Comparison of ENCODE assay signal across 23 mouse cellular contexts in genomic region chr2:38992004-38992403, GRCm38 (mm10). TPM values are rescaled to one million over a fixed set of nuclear protein-coding genes. Genes with fewer than 3 reads are reported as not detected.
DNase-seq lines count a peak whose midpoint lies in the region; ATAC-seq and TF ChIP-seq lines count a peak whose summit lies in the region.
"Had no signal": no experiment of that assay in that cellular context is flagged by ENCODE, and none has a peak within 500 bp of the region (broad histone marks: within the 10 kb centered on the region; RNA-seq: fewer than 3 reads in every experiment).

No protein-coding gene starts in this region.

- no peaks in the 10 kb centered on the region; the same call in 1 of the 2 replicates for H3K27me3 ChIP-seq in liver, embryonic 12.5 days (replicated peaks)
- H3K27me3 ChIP-seq in liver, postnatal 0 days (ENCODE audit: insufficient read depth, low read length), result no peaks in the 10 kb centered on the region
- H3K27me3 ChIP-seq in MEL (ENCODE audit: control insufficient read depth in 1 of 2, insufficient read depth in 2 of 2, low read length in 2 of 2), result no peaks in the 10 kb centered on the region
- H3K27me3 ChIP-seq in intestine, embryonic 16.5 days (replicated peaks; ENCODE audit: control insufficient read depth, insufficient read depth, low read length), result no peaks in the 10 kb centered on the region
- no peaks in the 10 kb centered on the region for H3K27me3 ChIP-seq in stomach, embryonic 15.5 days (replicated peaks)
- H3K27me3 ChIP-seq in heart, embryonic 11.5 days (ENCODE audit: control insufficient read depth, insufficient read depth, low read length), result no peaks in the 10 kb centered on the region
- H3K27me3 ChIP-seq in neural tube, embryonic 15.5 days (replicated peaks), result no peaks in the 10 kb centered on the region; the same call in 1 of the 2 replicates
- H3K27me3 ChIP-seq: embryonic facial prominence, embryonic 13.5 days; forebrain, embryonic 15.5 days; hindbrain, embryonic 12.5 days; hindbrain, embryonic 15.5 days had no signal

- no peaks in the 10 kb centered on the region for H3K79me2 ChIP-seq in MEL (ENCODE audit: control insufficient read depth, insufficient read depth, low read length, poor library complexity)

- H3K9me3 ChIP-seq in liver, embryonic 12.5 days (replicated peaks), result no peaks in the 10 kb centered on the region
- no peaks in the 10 kb centered on the region for H3K9me3 ChIP-seq in liver, postnatal 0 days (ENCODE audit: low read length)
- no peaks in the 10 kb centered on the region for H3K9me3 ChIP-seq in MEL (replicated peaks; ENCODE audit: insufficient read depth, low read length)
- no peaks in the 10 kb centered on the region for H3K9me3 ChIP-seq in intestine, embryonic 16.5 days (ENCODE audit: control insufficient read depth, low read length)
- H3K9me3 ChIP-seq in stomach, embryonic 15.5 days, result no peaks in the 10 kb centered on the region
- no peaks in the 10 kb centered on the region for H3K9me3 ChIP-seq in heart, embryonic 11.5 days (replicated peaks; ENCODE audit: control insufficient read depth, low read length)
- H3K9me3 ChIP-seq in neural tube, embryonic 15.5 days (replicated peaks), result no peaks in the 10 kb centered on the region
- H3K9me3 ChIP-seq: embryonic facial prominence, embryonic 10.5 days; embryonic facial prominence, embryonic 13.5 days; forebrain, embryonic 12.5 days; forebrain, embryonic 15.5 days; heart, embryonic 10.5 days; hindbrain, embryonic 12.5 days; hindbrain, embryonic 15.5 days had no signal

- no peak overlapping the region for H3K9ac ChIP-seq in liver, embryonic 12.5 days
- H3K9ac ChIP-seq in liver, postnatal 0 days (replicated peaks), result no peak overlapping the region
- no peak overlapping the region for H3K9ac ChIP-seq in MEL (ENCODE audit: control insufficient read depth, low read depth, low read length, poor library complexity, severe bottlenecking)
- H3K9ac ChIP-seq in intestine, embryonic 16.5 days (ENCODE audit: low read depth, low read length), result 0 out of 2 replicates have a peak overlapping the region, but pooled peaks have one; percentile 10
- no peak overlapping the region for H3K9ac ChIP-seq in stomach, embryonic 15.5 days
- no peak overlapping the region for H3K9ac ChIP-seq in heart, embryonic 11.5 days (ENCODE audit: low read depth, low read length)
- H3K9ac ChIP-seq in neural tube, embryonic 15.5 days (replicated peaks), result no peak overlapping the region
- H3K9ac ChIP-seq: embryonic facial prominence, embryonic 13.5 days; forebrain, embryonic 12.5 days; forebrain, embryonic 15.5 days; hindbrain, embryonic 12.5 days; hindbrain, embryonic 15.5 days had no signal

- ATAC-seq in liver, embryonic 12.5 days, result 0 out of 2 replicates have a peak, but pooled peaks have one; percentile 7
- no peak for ATAC-seq in liver, postnatal 0 days
- peak; percentile 52 for ATAC-seq in intestine, embryonic 16.5 days
- ATAC-seq in stomach, embryonic 15.5 days (ENCODE audit: insufficient read depth, low FRiP score, low read depth), result peak; percentile 39; the same call in 1 of the 2 replicates
- ATAC-seq in heart, embryonic 11.5 days (replicated peaks; ENCODE audit: insufficient number of reproducible peaks, low FRiP score, low TSS enrichment), result no peak
- ATAC-seq in neural tube, embryonic 15.5 days (ENCODE audit: low FRiP score), result no peak
- ATAC-seq: forebrain, embryonic 15.5 days had no signal

- TF ChIP-seq EP300 in liver, postnatal 0 days (IDR thresholded peaks at IDR 0.05; ENCODE audit: low read depth), result no peak
- TF ChIP-seq EP300 in MEL (IDR thresholded peaks at IDR 0.05; ENCODE audit: low read depth in 1 of 2, low read length in 2 of 2), result no peak

- TF ChIP-seq POLR2A in MEL (IDR thresholded peaks at IDR 0.05; ENCODE audit: control insufficient read depth in 1 of 2, insufficient read depth in 1 of 2, low read depth in 1 of 2, low read length in 2 of 2, poor library complexity in 1 of 2), result no peak

- TF ChIP-seq RAD21 in MEL (IDR thresholded peaks at IDR 0.05; ENCODE audit: low read depth, low read length), result no peak

- H3K27ac ChIP-seq in liver, embryonic 12.5 days, result no peak overlapping the region
- no peak overlapping the region for H3K27ac ChIP-seq in liver, postnatal 0 days (ENCODE audit: low read depth)
- H3K27ac ChIP-seq in MEL (ENCODE audit: control insufficient read depth, low read depth, low read length), result no peak overlapping the region
- peak overlapping the region; percentile 38; the same call in 1 of the 2 replicates for H3K27ac ChIP-seq in intestine, embryonic 16.5 days (ENCODE audit: low read length)
- no peak overlapping the region for H3K27ac ChIP-seq in stomach, embryonic 15.5 days
- H3K27ac ChIP-seq in heart, embryonic 11.5 days (ENCODE audit: low read depth, low read length), result no peak overlapping the region
- H3K27ac ChIP-seq in neural tube, embryonic 15.5 days (replicated peaks), result no peak overlapping the region
- H3K27ac ChIP-seq: embryonic facial prominence, embryonic 10.5 days; embryonic facial prominence, embryonic 13.5 days; forebrain, embryonic 12.5 days; forebrain, embryonic 15.5 days; heart, adult 2 months; heart, embryonic 10.5 days; hindbrain, embryonic 12.5 days; hindbrain, embryonic 15.5 days had no signal

- H3K36me3 ChIP-seq in liver, embryonic 12.5 days, result no peaks in the 10 kb centered on the region
- H3K36me3 ChIP-seq in liver, postnatal 0 days (replicated peaks; ENCODE audit: insufficient read depth, low read length), result no peaks in the 10 kb centered on the region
- H3K36me3 ChIP-seq in MEL (ENCODE audit: control insufficient read depth in 1 of 2, insufficient read depth in 2 of 2, low read length in 2 of 2), result peaks cover 0 to 9% of the 10 kb centered on the region in 2 experiments; a peak in 2 of 4 replicates
- H3K36me3 ChIP-seq in intestine, embryonic 16.5 days (ENCODE audit: control insufficient read depth, insufficient read depth, low read length), result no peaks in the 10 kb centered on the region
- no peaks in the 10 kb centered on the region for H3K36me3 ChIP-seq in stomach, embryonic 15.5 days
- no peaks in the 10 kb centered on the region for H3K36me3 ChIP-seq in heart, embryonic 11.5 days (ENCODE audit: control insufficient read depth, insufficient read depth, low read length)
- H3K36me3 ChIP-seq in neural tube, embryonic 15.5 days, result no peaks in the 10 kb centered on the region
- H3K36me3 ChIP-seq: embryonic facial prominence, embryonic 10.5 days; embryonic facial prominence, embryonic 13.5 days; forebrain, embryonic 12.5 days; forebrain, embryonic 15.5 days; heart, embryonic 10.5 days; hindbrain, embryonic 12.5 days; hindbrain, embryonic 15.5 days had no signal

- H3K4me2 ChIP-seq in liver, embryonic 12.5 days, result no peak overlapping the region
- H3K4me2 ChIP-seq in liver, postnatal 0 days (ENCODE audit: low read depth, low read length), result no peak overlapping the region
- H3K4me2 ChIP-seq in intestine, embryonic 16.5 days (ENCODE audit: low read depth, low read length), result no peak overlapping the region
- no peak overlapping the region for H3K4me2 ChIP-seq in stomach, embryonic 15.5 days
- H3K4me2 ChIP-seq in heart, embryonic 11.5 days, result no peak overlapping the region
- H3K4me2 ChIP-seq in neural tube, embryonic 15.5 days, result no peak overlapping the region
- H3K4me2 ChIP-seq: embryonic facial prominence, embryonic 13.5 days; forebrain, embryonic 12.5 days; forebrain, embryonic 15.5 days; hindbrain, embryonic 12.5 days; hindbrain, embryonic 15.5 days had no signal

- H3K4me1 ChIP-seq in liver, embryonic 12.5 days, result peaks cover 50% of the 10 kb centered on the region
- H3K4me1 ChIP-seq in liver, postnatal 0 days (ENCODE audit: insufficient read depth), result peaks cover 2% of the 10 kb centered on the region; the same call in 1 of the 2 replicates
- peaks cover 3 to 19% of the 10 kb centered on the region in 2 experiments; a peak in 3 of 4 replicates for H3K4me1 ChIP-seq in MEL (ENCODE audit: control insufficient read depth in 1 of 2, insufficient read depth in 2 of 2, low read length in 2 of 2)
- H3K4me1 ChIP-seq in intestine, embryonic 16.5 days (ENCODE audit: control insufficient read depth, insufficient read depth, low read length), result peaks cover 17% of the 10 kb centered on the region
- peaks cover 11% of the 10 kb centered on the region; the same call in 1 of the 2 replicates for H3K4me1 ChIP-seq in stomach, embryonic 15.5 days
- H3K4me1 ChIP-seq in heart, embryonic 11.5 days (ENCODE audit: control insufficient read depth, insufficient read depth, low read length), result no peaks in the 10 kb centered on the region
- 0 out of 2 replicates have a peak, but pooled peaks cover 3% of the 10 kb centered on the region for H3K4me1 ChIP-seq in neural tube, embryonic 15.5 days
- H3K4me1 ChIP-seq: forebrain, embryonic 12.5 days; forebrain, embryonic 15.5 days; heart, embryonic 10.5 days; hindbrain, embryonic 15.5 days had no signal

- WGBS in liver, embryonic 12.5 days (ENCODE audit: insufficient replicate concordance), result 38% methylated on average over 4 of the region's 4 CpGs
- WGBS in liver, postnatal 0 days (ENCODE audit: insufficient replicate concordance), result 45% methylated on average over 4 of the region's 4 CpGs
- 51% methylated on average over 4 of the region's 4 CpGs for WGBS in intestine, embryonic 16.5 days
- WGBS in stomach, embryonic 15.5 days, result 57% methylated on average over 4 of the region's 4 CpGs
- WGBS in heart, embryonic 11.5 days (ENCODE audit: insufficient replicate concordance), result 51% methylated on average over 4 of the region's 4 CpGs
- whole genome bisulfite sequencing in neural tube, embryonic 15.5 days, result 84% methylated on average over 4 of the region's 4 CpGs

- DNase-seq in liver, postnatal 0 days, result no peak
- no peak for DNase-seq in MEL (ENCODE audit: low read depth, low spot score)
- DNase-seq in retina, postnatal 1 day, result no peak
- DNase-seq: cerebellum, adult 11 months; cerebellum, adult 2 months; cerebellum, adult 9-11 months; cerebellum, postnatal 25 days; gastrocnemius, postnatal 10 days; gastrocnemius, postnatal 36 days; heart, adult 2 months had no signal

- no peak overlapping the region for H3K4me3 ChIP-seq in liver, embryonic 12.5 days
- no peak overlapping the region for H3K4me3 ChIP-seq in liver, postnatal 0 days (ENCODE audit: low read depth, low read length)
- no peak overlapping the region for H3K4me3 ChIP-seq in MEL (ENCODE audit: control insufficient read depth in 1 of 2, insufficient read depth in 1 of 2, low read depth in 2 of 2, low read length in 2 of 2)
- H3K4me3 ChIP-seq in intestine, embryonic 16.5 days (ENCODE audit: low read length), result no peak overlapping the region
- no peak overlapping the region for H3K4me3 ChIP-seq in stomach, embryonic 15.5 days (replicated peaks)
- no peak overlapping the region for H3K4me3 ChIP-seq in heart, embryonic 11.5 days (ENCODE audit: low read depth, low read length)
- no peak overlapping the region for H3K4me3 ChIP-seq in neural tube, embryonic 15.5 days (replicated peaks)
- H3K4me3 ChIP-seq: embryonic facial prominence, embryonic 10.5 days; embryonic facial prominence, embryonic 13.5 days; erythroblast, embryonic 14.5 days; forebrain, embryonic 12.5 days; forebrain, embryonic 15.5 days; heart, adult 2 months; heart, embryonic 10.5 days; hindbrain, embryonic 12.5 days; hindbrain, embryonic 15.5 days had no signal

- TF ChIP-seq CTCF in liver, postnatal 0 days (IDR thresholded peaks at IDR 0.05; ENCODE audit: low read depth), result no peak
- TF ChIP-seq CTCF in MEL (IDR thresholded peaks at IDR 0.05 in 2 of 3, conservative IDR thresholded peaks at IDR 0.05 in 1 of 3; ENCODE audit: control insufficient read depth in 1 of 3, insufficient read depth in 1 of 3, low read depth in 2 of 3, low read length in 3 of 3, poor library complexity in 1 of 3, severe bottlenecking in 1 of 3), result no peak

RNA-seq across cellular contexts. Expression of gene Wdr38, which starts 5.3 kb away (rescaled TPM):
- polyA plus RNA-seq in liver, embryonic 12.5 days (2016; fragmentation: Nextera tagmentation; extraction: Ambion mirVana), result 0.89 and 1.3 TPM in 2 replicates
- 0.53 and 0.60 TPM in 2 replicates for polyA plus RNA-seq in liver, postnatal 0 days (2015; fragmentation: Nextera tagmentation; extraction: Ambion mirVana)
- 0.49 and 0.77 TPM in 2 replicates for total RNA-seq in MEL (2012; rRNA removed)
- polyA plus RNA-seq in MEL (2012; ENCODE audit: insufficient read depth in 1 of 2, insufficient read length in 2 of 2, low read depth in 1 of 2, low replicate concordance in 2 of 2, missing spikeins in 1 of 2), result under 1 TPM in 1 of 2 experiments, not detected in 1; 0.79 TPM
- 1.4 and 1.7 TPM in 2 replicates for polyA plus RNA-seq in intestine, embryonic 16.5 days (2015; fragmentation: Nextera tagmentation; extraction: Ambion mirVana)
- 1.6 and 1.9 TPM in 2 replicates for polyA plus RNA-seq in stomach, embryonic 15.5 days (2015; fragmentation: Nextera tagmentation; extraction: Ambion mirVana)
- 0.65 and 1.3 TPM in 2 replicates for polyA plus RNA-seq in heart, embryonic 11.5 days (2014; fragmentation: Nextera tagmentation; extraction: Ambion mirVana)
- 1.6 and 1.8 TPM in 2 replicates for polyA plus RNA-seq in neural tube, embryonic 15.5 days (2015; fragmentation: Nextera tagmentation; extraction: Ambion mirVana)
- polyA plus RNA-seq: erythroblast, embryonic 14.5 days had no signal

RNA-seq across cellular contexts. Expression of gene Arpc5l, which starts 13.1 kb away (rescaled TPM):
- polyA plus RNA-seq in liver, embryonic 12.5 days (2016; fragmentation: Nextera tagmentation; extraction: Ambion mirVana), result 83.0 and 84.9 TPM in 2 replicates
- polyA plus RNA-seq in liver, postnatal 0 days (2015; fragmentation: Nextera tagmentation; extraction: Ambion mirVana), result 59.3 and 60.7 TPM in 2 replicates
- 64.4 and 65.4 TPM in 2 replicates for total RNA-seq in MEL (2012; rRNA removed)
- polyA plus RNA-seq in MEL (2012; ENCODE audit: insufficient read depth in 1 of 2, insufficient read length in 2 of 2, low read depth in 1 of 2, low replicate concordance in 2 of 2, missing spikeins in 1 of 2), result 10 to 100 TPM in 1 of 2 experiments, not detected in 1; 87.0 TPM
- polyA plus RNA-seq in intestine, embryonic 16.5 days (2015; fragmentation: Nextera tagmentation; extraction: Ambion mirVana), result 84.0 and 92.7 TPM in 2 replicates
- 119 and 127 TPM in 2 replicates for polyA plus RNA-seq in stomach, embryonic 15.5 days (2015; fragmentation: Nextera tagmentation; extraction: Ambion mirVana)
- polyA plus RNA-seq in heart, embryonic 11.5 days (2014; fragmentation: Nextera tagmentation; extraction: Ambion mirVana), result 82.9 and 97.0 TPM in 2 replicates
- 146 and 156 TPM in 2 replicates for polyA plus RNA-seq in neural tube, embryonic 15.5 days (2015; fragmentation: Nextera tagmentation; extraction: Ambion mirVana)

RNA-seq across cellular contexts. Expression of gene Rpl35, which starts 13.4 kb away (rescaled TPM):
- polyA plus RNA-seq in liver, embryonic 12.5 days (2016; fragmentation: Nextera tagmentation; extraction: Ambion mirVana), result 995 and 1,050 TPM in 2 replicates
- polyA plus RNA-seq in liver, postnatal 0 days (2015; fragmentation: Nextera tagmentation; extraction: Ambion mirVana), result 574 and 582 TPM in 2 replicates
- 1,667 and 1,814 TPM in 2 replicates for total RNA-seq in MEL (2012; rRNA removed)
- polyA plus RNA-seq in MEL (2012; ENCODE audit: insufficient read depth in 1 of 2, insufficient read length in 2 of 2, low read depth in 1 of 2, low replicate concordance in 2 of 2, missing spikeins in 1 of 2), result 100 to 1,000 TPM in 1 of 2 experiments, not detected in 1; 930 TPM
- polyA plus RNA-seq in intestine, embryonic 16.5 days (2015; fragmentation: Nextera tagmentation; extraction: Ambion mirVana), result 800 and 859 TPM in 2 replicates
- 861 and 916 TPM in 2 replicates for polyA plus RNA-seq in stomach, embryonic 15.5 days (2015; fragmentation: Nextera tagmentation; extraction: Ambion mirVana)
- polyA plus RNA-seq in heart, embryonic 11.5 days (2014; fragmentation: Nextera tagmentation; extraction: Ambion mirVana), result 768 and 887 TPM in 2 replicates
- polyA plus RNA-seq in neural tube, embryonic 15.5 days (2015; fragmentation: Nextera tagmentation; extraction: Ambion mirVana), result 636 TPM in 2 replicates

Comparison
In these comparisons a context has a peak if more than half of its experiments do, and no peak if none do; other contexts are left out.
1. ATAC-seq: peak in liver, embryonic 12.5 days (single experiment), intestine, embryonic 16.5 days (single experiment) and stomach, embryonic 15.5 days (single experiment); none in liver, postnatal 0 days (single experiment), heart, embryonic 11.5 days (single experiment) and neural tube, embryonic 15.5 days (single experiment).